Mouse (Mus musculus) lung, adult 18-20 months (tissue): ENCODE measurements around the gene Mum1.
A peak's percentile ranks its signal among the peaks of the same experiment; 100 is the strongest.

ENCODE experiments used
- DNase-seq, 2 experiments: peaks; one replicate each; pipeline ENCODE4 v3.0.0; 2022; ENCODE audit warnings: mixed read lengths in 2 of 2

The Mum1 gene

GRCm38 (mm10) chr10:80226416-80227165 is at the start of gene Mum1:
TSS of gene Mum1 (plus strand) at chr10:80226434.
- DNase-seq: peak; percentile 99 to 100

GRCm38 (mm10) chr10:80177441-80178279 is 48.6 kb upstream of the Mum1 start:
- no peak for DNase-seq

GRCm38 (mm10) chr10:80179068-80180051 is 46.9 kb upstream of the Mum1 start, which contains the start of gene Efna2:
TSS of gene Efna2 (plus strand) at chr10:80179482.
- DNase-seq: no peak

- DNase-seq: no peak
These were observed 45.9 kb upstream of the Mum1 start for GRCm38 (mm10) chr10:80180288-80180687.

GRCm38 (mm10) chr10:80180823-80181222 is 45.4 kb upstream of the Mum1 start:
- DNase-seq: no peak

- no peak for DNase-seq
These were observed 43.7 kb upstream of the Mum1 start for GRCm38 (mm10) chr10:80182547-80182946.

GRCm38 (mm10) chr10:80186649-80187048 is 39.6 kb upstream of the Mum1 start:
- DNase-seq: no peak

- DNase-seq: no peak
These were observed 38.5 kb upstream of the Mum1 start for GRCm38 (mm10) chr10:80187739-80188138.

- DNase-seq: no peak
These were observed 37.7 kb upstream of the Mum1 start for GRCm38 (mm10) chr10:80188453-80189024.

GRCm38 (mm10) chr10:80189999-80190398 is 36.2 kb upstream of the Mum1 start:
- no peak for DNase-seq

- DNase-seq: no peak
These were observed 35.7 kb upstream of the Mum1 start for GRCm38 (mm10) chr10:80190491-80191051.

GRCm38 (mm10) chr10:80193976-80194375 is 32.3 kb upstream of the Mum1 start:
- DNase-seq: no peak

- DNase-seq: no peak
These were observed 31.8 kb upstream of the Mum1 start for GRCm38 (mm10) chr10:80194441-80194840.

GRCm38 (mm10) chr10:80196167-80196566 is 30.1 kb upstream of the Mum1 start:
- DNase-seq: no peak

GRCm38 (mm10) chr10:80196778-80197581 is 29.3 kb upstream of the Mum1 start:
- no peak for DNase-seq

GRCm38 (mm10) chr10:80199440-80200008 is 26.7 kb upstream of the Mum1 start:
- DNase-seq: peak; percentile 79 to 89

GRCm38 (mm10) chr10:80200485-80200884 is 25.7 kb upstream of the Mum1 start:
- DNase-seq: no peak

- DNase-seq: no peak
These were observed 22.2 kb upstream of the Mum1 start for GRCm38 (mm10) chr10:80204055-80204454.

GRCm38 (mm10) chr10:80207201-80207600 is 19.0 kb upstream of the Mum1 start:
- no peak for DNase-seq

- no peak for DNase-seq
These were observed 18.6 kb upstream of the Mum1 start for GRCm38 (mm10) chr10:80207676-80208075.

- no peak for DNase-seq
These were observed 18.0 kb upstream of the Mum1 start for GRCm38 (mm10) chr10:80208248-80208647.
